Mouse (Mus musculus): Measurements from ENCODE around the gene Prr19.
"Not testable (repeated sequence)": the region's sequence is repeated elsewhere in the genome, so short reads cannot be mapped to it uniquely, and the experiment has no call there.

The Prr19 gene

GRCm38 (mm10) chr7:25323219-25323618 lies 22.0 kb downstream of the Prr19 start:
- no peak for DNase-seq

GRCm38 (mm10) chr7:25325431-25325830 lies 24.2 kb downstream of the Prr19 start:
- DNase-seq: not testable (repeated sequence)

GRCm38 (mm10) chr7:25326233-25326632 lies 25.0 kb downstream of the Prr19 start:
- no peak for DNase-seq

- peak; percentile 34 to 55 for DNase-seq
Observed at GRCm38 (mm10) chr7:25333596-25334307, 32.5 kb downstream of the Prr19 start.

DNA sequence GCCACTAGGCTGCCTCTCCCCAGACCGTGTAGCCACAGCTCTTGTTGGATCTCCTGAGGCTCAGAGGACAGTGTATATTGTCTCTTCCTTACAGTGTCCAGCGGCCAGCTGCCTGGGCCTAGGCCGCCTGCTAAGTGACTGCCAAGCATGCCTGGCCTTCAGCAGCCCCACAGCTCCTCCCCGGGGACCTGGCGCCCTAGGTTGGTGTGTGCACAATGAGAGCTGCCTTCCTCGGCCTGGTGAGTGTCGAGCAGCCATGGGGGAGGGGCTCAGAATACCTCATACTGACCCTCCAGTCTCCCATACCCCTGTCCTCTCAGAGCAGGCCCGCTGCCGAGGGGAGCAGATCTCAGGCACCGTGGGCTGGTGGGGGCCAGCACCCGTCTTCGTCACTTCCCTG lies 33.3 kb downstream of the Prr19 start:
- no peak for DNase-seq

DNA sequence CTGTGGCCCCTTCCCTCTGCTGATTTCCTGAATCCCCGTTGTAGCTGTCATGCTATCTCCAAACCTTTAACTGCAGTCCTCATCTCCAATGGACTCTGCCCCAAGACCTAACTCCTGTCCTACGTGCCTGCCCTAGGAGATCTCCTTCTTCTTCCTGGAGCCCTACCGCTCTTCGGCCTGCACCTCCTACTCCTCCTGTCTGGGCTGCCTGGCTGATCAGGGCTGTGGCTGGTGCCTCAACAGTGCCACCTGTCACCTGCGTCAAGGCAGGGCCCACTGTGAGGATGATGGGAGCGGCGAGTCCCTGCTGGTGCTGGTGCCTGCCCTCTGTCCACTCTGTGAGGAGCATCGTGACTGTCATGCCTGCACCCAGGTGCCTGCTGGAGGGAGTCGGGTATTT lies 38.1 kb downstream of the Prr19 start:
- no peak for DNase-seq

- DNase-seq: no peak
Observed at GRCm38 (mm10) chr7:25341000-25341784, 40.0 kb downstream of the Prr19 start.

GRCm38 (mm10) chr7:25348861-25349260 lies 47.6 kb downstream of the Prr19 start:
- no peak for DNase-seq
